Mouse (Mus musculus) MEL (cell line): ENCODE data around the gene Ube2q2. TPM values are rescaled to one million over a fixed set of nuclear protein-coding genes. Genes with fewer than 3 reads are reported as not detected.

Experiments
- DNase-seq: peaks from one replicate; pipeline ENCODE4 v3.0.0; 2011; ENCODE audit warnings: low read depth, low spot score
- H3K27ac ChIP-seq: 2 replicates; pipeline ENCODE4 v1.5.1; 2012; ENCODE audit warnings: low read depth, mild to moderate bottlenecking, control low read depth, low read length, moderate library complexity; ENCODE audit not compliant: control insufficient read depth
- H3K27me3 ChIP-seq, 2 experiments: fragments of 150-350 bp in 1 of 2; sonication (generic) in 1 of 2; 2 replicates each; pipeline ENCODE4 v1.6.1; 2012; ENCODE audit warnings: low read length in 2 of 2, mild to moderate bottlenecking in 2 of 2, improper control_type of control experiment in 1 of 2, moderate library complexity in 1 of 2; ENCODE audit not compliant: insufficient read depth in 2 of 2, control insufficient read depth in 1 of 2
- H3K36me3 ChIP-seq, 2 experiments: 2 replicates each; pipeline ENCODE4 v1.6.1; 2012 to 2014; ENCODE audit warnings: low read length in 2 of 2, improper control_type of control experiment in 1 of 2, inconsistent platforms in 1 of 2, mild to moderate bottlenecking in 1 of 2; ENCODE audit not compliant: insufficient read depth in 2 of 2, control insufficient read depth in 1 of 2
- H3K4me1 ChIP-seq, 2 experiments: fragments of 150-350 bp in 1 of 2; sonication (generic) in 1 of 2; 2 replicates each; pipeline ENCODE4 v1.6.1; 2012; ENCODE audit warnings: low read length in 2 of 2, improper control_type of control experiment in 1 of 2, mild to moderate bottlenecking in 1 of 2; ENCODE audit not compliant: insufficient read depth in 2 of 2, control insufficient read depth in 1 of 2
- H3K4me3 ChIP-seq, 2 experiments: fragments of 150-350 bp in 1 of 2; sonication (generic) in 1 of 2; 2 replicates each; pipeline ENCODE4 v1.5.1; 2012; ENCODE audit warnings: low read depth in 2 of 2, low read length in 2 of 2, mild to moderate bottlenecking in 2 of 2, moderate library complexity in 2 of 2, control low read depth in 1 of 2, improper control_type of control experiment in 1 of 2; ENCODE audit not compliant: control insufficient read depth in 1 of 2, insufficient read depth in 1 of 2
- H3K79me2 ChIP-seq: 2 replicates; pipeline ENCODE4 v1.6.1; 2012; ENCODE audit warnings: mild to moderate bottlenecking, low read length, moderate library complexity; ENCODE audit not compliant: control insufficient read depth, poor library complexity, insufficient read depth
- H3K9ac ChIP-seq: 2 replicates; pipeline ENCODE4 v1.6.1; 2012; ENCODE audit warnings: low read depth, mild to moderate bottlenecking, control low read depth, low read length, moderate library complexity; ENCODE audit not compliant: control insufficient read depth, poor library complexity, severe bottlenecking
- H3K9me3 ChIP-seq: fragments of 150-350 bp; sonication (generic); replicated peaks from 2 replicates; pipeline ENCODE4 v1.6.1; 2012; ENCODE audit warnings: mild to moderate bottlenecking, low read length, improper control_type of control experiment, moderate library complexity; ENCODE audit not compliant: insufficient read depth
- CTCF ChIP-seq, 3 experiments: IDR thresholded peaks in 2 of 3; conservative IDR thresholded peaks in 1 of 3; 2 replicates each; pipeline ENCODE4 v1.5.1; 2011 to 2012; ENCODE audit warnings: low read length in 3 of 3, low read depth in 2 of 3, mild to moderate bottlenecking in 2 of 3, improper control_type of control experiment in 1 of 3, inconsistent platforms in 1 of 3, mixed read lengths in 1 of 3, moderate library complexity in 1 of 3; ENCODE audit not compliant: control insufficient read depth in 1 of 3, insufficient read depth in 1 of 3, poor library complexity in 1 of 3, severe bottlenecking in 1 of 3
- ELF1 ChIP-seq: IDR thresholded peaks from 2 replicates; pipeline ENCODE4 v1.6.1; 2014; ENCODE audit warnings: low read depth, mild to moderate bottlenecking, inconsistent platforms, low read length, improper control_type of control experiment, moderate library complexity
- EP300 ChIP-seq, 2 experiments: IDR thresholded peaks; 2 replicates each; pipeline ENCODE4 v1.6.1; 2011; ENCODE audit warnings: improper control_type of control experiment in 2 of 2, low read length in 2 of 2, low read depth in 1 of 2, mild to moderate bottlenecking in 1 of 2
- GABPA ChIP-seq: IDR thresholded peaks from 2 replicates; pipeline ENCODE4 v1.6.1; 2012; ENCODE audit warnings: low read depth, mild to moderate bottlenecking, inconsistent platforms, low read length, improper control_type of control experiment, moderate library complexity
- HCFC1 ChIP-seq: IDR thresholded peaks from 2 replicates; pipeline ENCODE4 v1.6.1; 2012; ENCODE audit warnings: low read depth, mild to moderate bottlenecking, inconsistent platforms, low read length, improper control_type of control experiment, moderate library complexity
- JUND ChIP-seq: IDR thresholded peaks from 2 replicates; pipeline ENCODE4 v1.6.1; 2011; ENCODE audit warnings: low read depth, mild to moderate bottlenecking, improper control_type of control experiment, low read length
- KAT2A ChIP-seq: conservative IDR thresholded peaks from 2 replicates; pipeline ENCODE4 v1.6.1; 2012; ENCODE audit warnings: low read depth, low read length, improper control_type of control experiment, inconsistent platforms
- MAX ChIP-seq: IDR thresholded peaks from 2 replicates; pipeline ENCODE4 v1.6.1; 2011; ENCODE audit warnings: low read length, improper control_type of control experiment
- MAZ ChIP-seq: IDR thresholded peaks from 2 replicates; pipeline ENCODE4 v1.6.1; 2012; ENCODE audit warnings: low read depth, mild to moderate bottlenecking, inconsistent platforms, low read length, improper control_type of control experiment
- MYC ChIP-seq: IDR thresholded peaks from 2 replicates; pipeline ENCODE4 v1.6.1; 2011; ENCODE audit warnings: low read depth, mild to moderate bottlenecking, low read length, improper control_type of control experiment, moderate library complexity
- NELFE ChIP-seq: IDR thresholded peaks from 2 replicates; pipeline ENCODE4 v1.6.1; 2011; ENCODE audit warnings: low read depth, low read length, improper control_type of control experiment
- POLR2AphosphoS2 ChIP-seq: IDR thresholded peaks from 2 replicates; pipeline ENCODE4 v1.6.1; 2011; ENCODE audit warnings: low read length, improper control_type of control experiment
- RAD21 ChIP-seq: IDR thresholded peaks from 2 replicates; pipeline ENCODE4 v1.6.1; 2011; ENCODE audit warnings: mild to moderate bottlenecking, low read depth, low read length, improper control_type of control experiment
- RCOR1 ChIP-seq: IDR thresholded peaks from 2 replicates; pipeline ENCODE4 v1.6.1; 2012; ENCODE audit warnings: low read depth, mild to moderate bottlenecking, inconsistent platforms, low read length, improper control_type of control experiment
- SMC3 ChIP-seq: IDR thresholded peaks from 2 replicates; pipeline ENCODE4 v1.6.1; 2011; ENCODE audit warnings: low read depth, low read length, improper control_type of control experiment
- TCF12 ChIP-seq: IDR thresholded peaks from 2 replicates; pipeline ENCODE4 v1.6.1; 2014; ENCODE audit warnings: low read depth, mild to moderate bottlenecking, inconsistent platforms, low read length, improper control_type of control experiment, moderate library complexity
- UBTF ChIP-seq: IDR thresholded peaks from 2 replicates; pipeline ENCODE4 v1.6.1; 2012; ENCODE audit warnings: low read depth, mild to moderate bottlenecking, inconsistent platforms, low read length, improper control_type of control experiment, moderate library complexity, borderline replicate concordance; ENCODE audit not compliant: insufficient read depth
- USF1 ChIP-seq: IDR thresholded peaks from 2 replicates; pipeline ENCODE4 v1.6.1; 2014; ENCODE audit warnings: low read depth, mild to moderate bottlenecking, inconsistent platforms, low read length, improper control_type of control experiment, moderate library complexity
- ZC3H11A ChIP-seq: IDR thresholded peaks from 2 replicates; pipeline ENCODE4 v1.6.1; 2012; ENCODE audit warnings: low read depth, mild to moderate bottlenecking, inconsistent platforms, low read length, improper control_type of control experiment
- ZMIZ1 ChIP-seq: IDR thresholded peaks from 2 replicates; pipeline ENCODE4 v1.6.1; 2012; ENCODE audit warnings: low read depth, mild to moderate bottlenecking, inconsistent platforms, low read length, improper control_type of control experiment, moderate library complexity
- ZNF384 ChIP-seq: IDR thresholded peaks from 2 replicates; pipeline ENCODE4 v1.6.1; 2012; ENCODE audit warnings: low read depth, mild to moderate bottlenecking, inconsistent platforms, low read length, improper control_type of control experiment
- polyA plus RNA-seq, 2 experiments: library from polyadenylated mRNA; stranded (reverse) in 1 of 2; unstranded in 1 of 2; fragments of >175 nt in 1 of 2; fragments of >200 nt in 1 of 2; gene quantifications; 2 replicates each; pipeline versions ENCODE4 v1.2.1 to v1.2.4; 2012; ENCODE audit warnings: low replicate concordance in 2 of 2, low read depth in 1 of 2; ENCODE audit not compliant: insufficient read length in 2 of 2, insufficient read depth in 1 of 2, missing spikeins in 1 of 2
- total RNA-seq: library from RNA; depleted of rRNA; stranded (reverse); fragments of 300-350 nt; gene quantifications from 2 replicates; pipeline ENCODE4 v1.2.3, GENCODE M21; 2012

The Ube2q2 gene
- total and polyA plus RNA-seq, 3 experiments, result 21.7 to 23.6 TPM; not detected in 1

DNA sequence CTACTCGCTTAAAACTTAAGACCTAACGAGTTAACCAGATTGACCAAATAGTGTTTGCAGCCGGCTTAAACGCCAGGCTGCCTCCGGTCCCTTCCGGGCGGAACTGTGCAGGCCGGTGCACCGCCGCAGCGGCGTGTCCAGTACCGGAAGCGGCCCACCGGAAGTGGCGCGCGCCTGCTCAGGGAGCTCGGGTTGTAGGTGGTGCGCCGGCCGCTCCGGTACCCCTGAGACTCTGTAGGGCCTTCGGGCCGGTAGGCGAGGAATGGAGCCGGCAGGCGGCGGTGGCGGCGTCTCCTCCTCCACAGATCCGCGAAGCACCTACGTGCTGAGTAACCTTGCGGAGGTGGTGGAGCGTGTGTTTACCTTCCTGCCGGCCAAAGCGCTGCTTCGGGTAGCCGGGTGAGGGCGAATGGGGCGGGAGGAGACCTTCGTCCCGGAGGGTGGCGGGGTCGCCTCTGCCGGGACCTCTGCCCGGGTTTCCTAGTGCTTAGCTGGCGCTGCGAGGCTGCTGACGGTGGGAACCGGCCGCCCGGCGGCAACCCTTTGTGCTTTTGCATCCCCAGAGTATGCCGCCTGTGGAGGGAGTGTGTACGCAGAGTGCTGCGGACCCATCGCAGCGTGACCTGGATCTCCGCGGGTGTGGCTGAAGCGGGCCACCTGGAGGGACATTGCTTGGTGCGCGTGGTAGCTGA, 60.3 kb downstream of the Ube2q2 start, which contains the start of gene Fbxo22 (continued):
- TF ChIP-seq MYC (peak; percentile 58; the same call in 1 of the 2 replicates), SMC3 (no peak), RAD21 (no peak)
- TF ChIP-seq, all 39 proteins: peak for 13

DNA sequence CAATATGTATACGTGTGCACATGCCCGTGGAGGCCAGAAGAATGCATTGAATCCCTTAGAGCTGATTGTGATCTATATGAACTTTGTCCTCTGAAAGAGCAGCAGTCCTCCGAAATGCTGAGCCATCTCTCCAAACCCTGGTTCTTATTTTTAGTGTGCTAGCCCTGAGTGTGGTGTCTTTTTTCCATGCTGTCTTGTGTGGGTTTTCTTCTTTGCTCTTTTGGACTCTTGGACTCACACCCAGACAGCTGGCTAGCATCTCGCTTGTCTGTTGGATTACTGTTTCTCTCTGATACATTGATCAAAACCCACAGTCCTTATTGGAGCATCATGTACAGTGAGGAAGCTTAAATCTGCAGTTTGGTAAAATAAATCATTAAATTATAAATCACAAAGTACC, 63.0 kb downstream of the Ube2q2 start:
- no peak for TF ChIP-seq HCFC1
- Histone ChIP-seq H3K4me3 (no peak overlapping the region), H3K9me3 (no peaks in the 10 kb centered on the region), H3K36me3 (peaks cover 17 to 20% of the 10 kb centered on the region in 2 experiments), H3K9ac (no peak overlapping the region), H3K79me2 (peaks cover 12% of the 10 kb centered on the region), H3K27ac (no peak overlapping the region), H3K4me1 (peaks cover 7 to 12% of the 10 kb centered on the region in 2 experiments), H3K27me3 (no peaks in the 10 kb centered on the region)
- DNase-seq, result no peak

DNA sequence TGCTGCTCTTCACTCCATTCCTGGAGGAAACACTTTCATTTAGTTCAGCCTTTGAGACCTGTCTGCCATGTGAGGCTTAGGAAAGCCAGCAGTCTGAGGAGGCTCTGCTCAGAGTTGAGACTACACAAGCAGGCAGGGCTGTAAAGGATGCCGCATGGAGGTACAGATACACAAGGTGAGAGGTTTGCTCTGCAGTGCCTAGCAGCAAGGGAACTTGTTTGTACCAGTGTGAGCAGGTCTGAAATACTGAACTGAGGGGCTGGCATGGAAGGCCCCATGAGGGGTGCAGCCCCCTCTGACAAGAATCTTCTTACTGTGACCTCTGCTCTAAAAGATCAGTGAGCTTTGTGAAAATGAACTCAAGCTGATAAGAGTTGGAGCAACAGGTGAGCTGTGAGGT, 64.7 kb downstream of the Ube2q2 start:
- peaks cover 12% of the 10 kb centered on the region for H3K79me2 ChIP-seq
- no peak overlapping the region for H3K9ac ChIP-seq

DNA sequence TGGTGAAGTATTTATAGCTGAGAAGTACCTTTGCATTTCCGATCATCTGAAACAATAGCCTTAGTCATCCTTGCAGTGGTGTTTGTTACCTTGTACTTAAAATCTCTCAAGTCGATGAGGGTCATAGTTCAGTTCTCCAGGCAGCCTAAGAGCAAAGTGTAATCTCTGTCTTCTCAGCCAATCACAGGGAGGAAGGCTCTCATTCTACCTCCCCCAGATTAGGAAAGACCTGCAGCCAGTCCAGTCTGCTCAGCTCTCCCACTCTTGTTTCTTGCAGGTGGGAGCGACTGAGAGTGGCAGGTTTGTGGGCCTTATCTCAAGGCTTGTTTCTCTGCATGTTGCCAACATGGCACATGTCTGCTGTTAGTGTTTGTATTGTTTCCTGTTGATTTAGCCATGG, 66.4 kb downstream of the Ube2q2 start:
- H3K36me3 ChIP-seq, result peaks cover 11 to 25% of the 10 kb centered on the region in 2 experiments
- H3K79me2 ChIP-seq, result 0 out of 2 replicates have a peak, but pooled peaks cover 1% of the 10 kb centered on the region
- no peak overlapping the region for H3K27ac ChIP-seq
- TF ChIP-seq USF1 (no peak), UBTF (no peak), JUND (no peak), RCOR1 (no peak), MAZ (no peak), NELFE (no peak), ZNF384 (no peak), KAT2A (no peak), ELF1 (no peak), POLR2AphosphoS2 (no peak), ZC3H11A (no peak), ZMIZ1 (no peak), HCFC1 (no peak), MAX (no peak), CTCF (IDR thresholded peaks at IDR 0.05 in 2 of 3, conservative IDR thresholded peaks at IDR 0.05 in 1 of 3; ENCODE audit: control insufficient read depth in 1 of 3, insufficient read depth in 1 of 3, low read depth in 2 of 3, low read length in 3 of 3, poor library complexity in 1 of 3, severe bottlenecking in 1 of 3) (no peak), EP300 (IDR thresholded peaks at IDR 0.05; ENCODE audit: low read depth in 1 of 2, low read length in 2 of 2) (no peak), RAD21 (no peak), GABPA (no peak), TCF12 (no peak)
- H3K27me3 ChIP-seq, result no peaks in the 10 kb centered on the region
- no peak overlapping the region for H3K4me3 ChIP-seq
- no peak overlapping the region for H3K9ac ChIP-seq
- peaks cover 4 to 7% of the 10 kb centered on the region in 2 experiments; a peak in 3 of 4 replicates for H3K4me1 ChIP-seq
- no peaks in the 10 kb centered on the region for H3K9me3 ChIP-seq
- no peak for DNase-seq

More for the DNA sequence above, 64.7 kb downstream of the Ube2q2 start:
- TF ChIP-seq NELFE, result no peak
- TF ChIP-seq ZMIZ1, result no peak
- TF ChIP-seq TCF12, result no peak
- TF ChIP-seq, all 39 proteins: peak for 0
- no peak for DNase-seq
- Histone ChIP-seq H3K27me3 (no peaks in the 10 kb centered on the region), H3K36me3 (peaks cover 17 to 25% of the 10 kb centered on the region in 2 experiments), H3K9me3 (no peaks in the 10 kb centered on the region), H3K4me3 (no peak overlapping the region), H3K27ac (no peak overlapping the region), H3K4me1 (peaks cover 7 to 9% of the 10 kb centered on the region in 2 experiments)
